Mouse (Mus musculus) macrophage (primary cell): ENCODE results near the gene Zic3. TPM values are rescaled to one million over a fixed set of nuclear protein-coding genes. Genes with fewer than 3 reads are reported as not detected.

ENCODE experiments used
- H3K27ac ChIP-seq: fragments of 350-480 bp; formaldehyde crosslinking; 2 replicates; pipeline ENCODE4 v1.9.0; 2021
- H3K36me3 ChIP-seq: fragments of 350-480 bp; formaldehyde crosslinking; 2 replicates; pipeline ENCODE4 v1.9.0; 2021; ENCODE audit errors: inconsistent target
- H3K4me3 ChIP-seq: fragments of 350-480 bp; formaldehyde crosslinking; 2 replicates; pipeline ENCODE4 v1.9.0; 2021; ENCODE audit errors: inconsistent target
- H3K79me2 ChIP-seq: fragments of 350-480 bp; formaldehyde crosslinking; 2 replicates; pipeline ENCODE4 v1.9.0; 2021; ENCODE audit errors: inconsistent target
- WGBS: methylation state at CpG from one replicate; pipeline ENCODE4 v1.1.7; 2026; ENCODE audit warnings: inconsistent platforms; ENCODE audit not compliant: missing documents; 5-methylcytosine and 5-hydroxymethylcytosine counted together
- polyA plus RNA-seq: library from polyadenylated mRNA; stranded (reverse); fragments of 250-400 nt; gene quantifications from 3 replicates; pipeline ENCODE4 v1.2.4, GENCODE M21; 2018; ENCODE audit warnings: inconsistent platforms
- total RNA-seq, 78 experiments: library from RNA; depleted of rRNA; stranded (reverse); fragments of 250-400 nt; gene quantifications; 1 replicate in 9 of 78; 2 replicates in 24 of 78; 3 replicates in 43 of 78; 4 replicates in 2 of 78; pipeline ENCODE4 v1.2.4; 2018; ENCODE audit warnings: inconsistent platforms in 56 of 78

The Zic3 gene
- not detected for total RNA-seq (2018; cell fraction: chromatin; rRNA removed)
- not detected for total RNA-seq (2018; cell fraction: cytosol; rRNA removed)
- not detected for total RNA-seq (2018; cell fraction: nucleus; rRNA removed)
- polyA plus RNA-seq: not detected in 3 replicates

- H3K27ac ChIP-seq: no peak within 1 kb of the TSS
- no peaks in the 10 kb centered on the region for H3K79me2 ChIP-seq
- H3K36me3 ChIP-seq: no peaks in the 10 kb centered on the region
- no peak within 1 kb of the TSS for H3K4me3 ChIP-seq
- 74% methylated on average over 2 of the region's 2 CpGs for WGBS
These were observed at the start of gene Zic3 for GRCm38 (mm10) chrX:58022400-58022799. Gene Zic3 (plus strand): TSS chrX:58022700.

GRCm38 (mm10) chrX:57982351-57982750 is 40.1 kb upstream of the Zic3 start:
- Histone ChIP-seq H3K4me3 (no peak overlapping the region), H3K27ac (no peak overlapping the region), H3K79me2 (no peaks in the 10 kb centered on the region), H3K36me3 (no peaks in the 10 kb centered on the region)
- WGBS: 93% methylated on average over 4 of the region's 4 CpGs

- no peaks in the 10 kb centered on the region for H3K36me3 ChIP-seq
- WGBS: 77% methylated on average over 9 of the region's 10 CpGs
- no peak overlapping the region for H3K27ac ChIP-seq
- no peaks in the 10 kb centered on the region for H3K79me2 ChIP-seq
- H3K4me3 ChIP-seq: no peak overlapping the region
These were observed 34.9 kb upstream of the Zic3 start for GRCm38 (mm10) chrX:57987455-57988109.

- Histone ChIP-seq H3K27ac (no peak overlapping the region), H3K36me3 (no peaks in the 10 kb centered on the region), H3K4me3 (no peak overlapping the region), H3K79me2 (no peaks in the 10 kb centered on the region)
- 92% methylated on average over 3 of the region's 5 CpGs for WGBS
These were observed 9.1 kb upstream of the Zic3 start for GRCm38 (mm10) chrX:58013391-58013790.

GRCm38 (mm10) chrX:58014093-58014492 is 8.4 kb upstream of the Zic3 start:
- no peak overlapping the region for H3K27ac ChIP-seq
- 32% methylated on average over 12 of the region's 12 CpGs for WGBS
- H3K36me3 ChIP-seq: no peaks in the 10 kb centered on the region
- no peak overlapping the region for H3K4me3 ChIP-seq
- H3K79me2 ChIP-seq: no peaks in the 10 kb centered on the region

- Histone ChIP-seq H3K27ac (no peak overlapping the region), H3K79me2 (no peaks in the 10 kb centered on the region), H3K4me3 (no peak overlapping the region), H3K36me3 (no peaks in the 10 kb centered on the region)
- 35% methylated on average over 9 of the region's 13 CpGs for WGBS
These were observed 7.7 kb upstream of the Zic3 start for GRCm38 (mm10) chrX:58014761-58015160.

GRCm38 (mm10) chrX:58015336-58015945 is 7.1 kb upstream of the Zic3 start:
- H3K27ac ChIP-seq: no peak overlapping the region
- no peaks in the 10 kb centered on the region for H3K79me2 ChIP-seq
- WGBS: 27% methylated on average over 27 of the region's 29 CpGs
- H3K4me3 ChIP-seq: no peak overlapping the region
- no peaks in the 10 kb centered on the region for H3K36me3 ChIP-seq

GRCm38 (mm10) chrX:58018720-58019119 is 3.8 kb upstream of the Zic3 start:
- WGBS: 16% methylated on average over 22 of the region's 24 CpGs
- Histone ChIP-seq H3K27ac (no peak overlapping the region), H3K4me3 (no peak overlapping the region), H3K36me3 (no peaks in the 10 kb centered on the region), H3K79me2 (no peaks in the 10 kb centered on the region)

GRCm38 (mm10) chrX:58019257-58019953 is 3.1 kb upstream of the Zic3 start:
- WGBS: 24% methylated on average over 32 of the region's 33 CpGs
- no peak overlapping the region for H3K27ac ChIP-seq
- no peaks in the 10 kb centered on the region for H3K79me2 ChIP-seq
- no peaks in the 10 kb centered on the region for H3K36me3 ChIP-seq
- H3K4me3 ChIP-seq: no peak overlapping the region

- Histone ChIP-seq H3K4me3 (no peak overlapping the region), H3K79me2 (no peaks in the 10 kb centered on the region), H3K36me3 (no peaks in the 10 kb centered on the region), H3K27ac (no peak overlapping the region)
- WGBS: 16% methylated on average over 9 of the region's 9 CpGs
These were observed 5.1 kb downstream of the Zic3 start for GRCm38 (mm10) chrX:58027631-58028030.

- Histone ChIP-seq H3K36me3 (no peaks in the 10 kb centered on the region), H3K79me2 (no peaks in the 10 kb centered on the region), H3K27ac (no peak overlapping the region), H3K4me3 (no peak overlapping the region)
- 20% methylated on average over 14 of the region's 16 CpGs for WGBS
These were observed 5.6 kb downstream of the Zic3 start for GRCm38 (mm10) chrX:58028082-58028481.

GRCm38 (mm10) chrX:58028858-58029257 is 6.4 kb downstream of the Zic3 start:
- WGBS: 17% methylated on average over 8 of the region's 8 CpGs
- H3K4me3 ChIP-seq: no peak overlapping the region
- H3K36me3 ChIP-seq: no peaks in the 10 kb centered on the region

GRCm38 (mm10) chrX:58030100-58030834 is 7.8 kb downstream of the Zic3 start:
- 21% methylated on average over 45 of the region's 48 CpGs for WGBS
- no peaks in the 10 kb centered on the region for H3K36me3 ChIP-seq
- no peak overlapping the region for H3K27ac ChIP-seq
- no peak overlapping the region for H3K4me3 ChIP-seq
- H3K79me2 ChIP-seq: no peaks in the 10 kb centered on the region

More at GRCm38 (mm10) chrX:58028858-58029257, 6.4 kb downstream of the Zic3 start:
- H3K27ac ChIP-seq: no peak overlapping the region
- no peaks in the 10 kb centered on the region for H3K79me2 ChIP-seq

- 18% methylated on average over 29 of the region's 56 CpGs for WGBS
- Histone ChIP-seq H3K36me3 (no peaks in the 10 kb centered on the region), H3K79me2 (no peaks in the 10 kb centered on the region), H3K4me3 (no peak overlapping the region), H3K27ac (no peak overlapping the region)
These were observed 8.6 kb downstream of the Zic3 start for GRCm38 (mm10) chrX:58030835-58031670.
